Mouse (Mus musculus) embryo, embryonic 10.5 days (tissue): Measurements from ENCODE around the gene Tet3.
A peak's percentile ranks its signal among the peaks of the same experiment; 100 is the strongest.

Experiments
- DNase-seq: peaks from one replicate; pipeline ENCODE4 v3.0.0-alpha.2; 2015; ENCODE audit warnings: low spot score

The Tet3 gene

DNA sequence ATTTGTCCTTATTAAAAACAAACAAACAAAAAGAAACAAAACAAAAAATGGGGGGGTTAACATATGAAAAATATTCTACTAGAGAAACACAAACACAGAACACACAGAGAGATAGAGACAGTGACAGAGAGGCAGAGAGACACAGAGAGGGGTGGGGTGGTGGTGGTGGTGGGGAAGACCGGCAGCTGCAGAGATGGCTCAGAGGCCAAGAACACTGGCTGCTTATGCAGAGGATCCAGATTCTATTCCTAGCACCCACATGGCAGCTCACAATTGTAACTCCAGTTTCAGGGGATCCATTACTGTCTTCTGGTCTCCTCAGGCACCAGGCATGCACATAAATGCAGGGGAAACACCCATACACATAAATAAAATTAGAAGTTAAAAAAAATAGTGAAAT lies 45.2 kb downstream of the Tet3 start:
- DNase-seq = no peak

DNA sequence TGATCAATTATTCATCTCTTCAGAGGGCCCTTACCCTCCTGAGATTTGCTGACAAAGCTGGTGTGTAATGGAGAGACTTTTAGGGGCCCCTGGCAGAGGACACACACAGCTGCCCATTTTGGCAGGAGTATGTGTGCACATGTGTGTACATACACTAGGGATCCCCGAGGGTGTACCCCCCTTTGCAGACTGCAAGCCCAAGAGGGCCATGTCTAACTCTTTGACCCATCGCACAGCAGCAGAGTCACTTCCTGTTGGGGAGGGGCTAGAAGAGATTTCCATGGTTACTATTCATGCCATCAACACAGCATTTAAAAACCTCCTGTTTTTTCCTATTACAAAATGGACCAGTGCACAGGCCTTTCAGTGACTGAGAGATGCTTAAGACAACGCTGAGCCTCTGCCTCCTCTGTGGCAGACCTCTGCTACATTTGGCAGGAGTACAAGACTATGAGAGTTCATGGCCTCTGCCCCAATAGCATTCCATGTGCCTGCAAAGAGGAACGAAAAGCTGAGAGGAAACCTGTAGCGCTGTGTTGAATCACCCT lies 46.0 kb downstream of the Tet3 start:
- no peak for DNase-seq

DNA sequence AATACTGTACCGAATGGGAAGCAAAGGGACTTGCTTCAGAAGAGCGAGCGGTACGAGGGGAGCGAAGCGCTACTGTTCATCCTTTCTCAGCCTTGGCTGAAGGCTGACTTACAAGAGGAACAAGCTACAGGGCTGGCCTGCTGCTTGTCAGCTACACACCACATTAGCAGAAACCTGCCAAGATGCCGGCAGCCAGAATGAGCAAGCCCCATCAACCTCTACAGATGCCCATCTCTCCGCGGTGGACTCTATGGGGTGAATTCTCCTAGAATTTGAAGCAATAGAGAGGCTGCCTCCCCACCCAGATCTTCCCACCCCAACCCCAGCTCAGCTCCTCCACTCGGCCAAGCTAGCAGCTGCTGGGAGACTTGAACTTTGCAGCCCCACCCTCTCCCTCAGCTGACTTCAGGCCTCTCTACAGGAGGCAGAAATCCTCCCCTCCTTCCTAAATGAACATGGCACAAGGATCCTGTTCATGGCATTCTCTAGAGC lies 46.5 kb downstream of the Tet3 start:
- DNase-seq = no peak

GRCm38 (mm10) chr6:83411635-83412361 lies 47.1 kb downstream of the Tet3 start:
- DNase-seq = no peak

DNA sequence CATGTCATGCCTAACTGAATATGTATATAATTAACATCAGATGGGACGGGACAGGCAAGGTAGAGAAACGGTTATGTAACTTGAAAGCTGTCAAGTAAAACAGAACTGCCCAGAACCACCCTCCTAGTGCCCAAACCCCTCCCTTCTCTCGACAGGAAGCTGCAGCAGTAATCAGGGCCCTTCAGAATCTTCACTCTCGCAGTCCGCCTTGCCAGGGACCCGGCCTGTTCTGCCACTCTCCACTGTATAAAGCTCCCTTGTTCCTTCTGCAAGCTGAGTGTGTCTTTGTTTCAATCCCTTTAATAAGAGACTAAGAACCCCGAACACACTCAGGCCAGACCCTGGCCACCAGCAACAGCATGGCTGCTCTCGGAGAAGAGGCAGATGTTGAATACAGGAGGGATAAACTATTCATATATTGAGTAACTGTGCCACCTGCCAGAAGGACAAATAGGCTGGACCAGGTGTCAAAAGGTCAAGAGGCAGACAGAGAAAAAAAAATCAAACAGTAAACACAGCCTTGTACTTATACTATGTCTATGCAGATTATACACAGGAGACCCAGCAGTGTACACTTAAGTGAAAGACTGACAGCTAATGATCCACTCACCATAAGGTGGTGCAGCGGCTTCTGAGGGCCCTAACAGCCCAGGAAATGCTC lies 48.7 kb downstream of the Tet3 start:
- peak; percentile 13 for DNase-seq

DNA sequence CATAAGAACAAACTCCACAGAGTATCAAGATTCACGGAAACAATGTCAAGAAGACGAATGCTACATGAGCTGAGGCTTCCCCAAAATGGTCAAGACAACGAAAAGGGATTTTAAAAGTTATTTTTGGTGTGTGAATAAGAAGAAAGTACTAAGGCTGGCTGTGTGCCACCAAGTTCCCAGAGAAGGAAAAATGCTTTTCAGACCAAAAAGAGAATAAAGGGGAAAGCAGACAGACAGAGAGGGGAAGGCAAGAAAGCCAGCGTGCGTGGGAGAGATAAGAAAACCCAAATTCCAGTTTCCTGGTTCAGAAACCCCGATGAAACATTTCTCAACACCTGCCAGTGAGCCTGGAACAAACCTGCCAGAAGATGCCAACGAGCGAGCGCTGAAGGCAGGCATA lies 50.4 kb downstream of the Tet3 start:
- no peak for DNase-seq

GRCm38 (mm10) chr6:83405511-83406064 lies 53.3 kb downstream of the Tet3 start:
- DNase-seq = no peak

DNA sequence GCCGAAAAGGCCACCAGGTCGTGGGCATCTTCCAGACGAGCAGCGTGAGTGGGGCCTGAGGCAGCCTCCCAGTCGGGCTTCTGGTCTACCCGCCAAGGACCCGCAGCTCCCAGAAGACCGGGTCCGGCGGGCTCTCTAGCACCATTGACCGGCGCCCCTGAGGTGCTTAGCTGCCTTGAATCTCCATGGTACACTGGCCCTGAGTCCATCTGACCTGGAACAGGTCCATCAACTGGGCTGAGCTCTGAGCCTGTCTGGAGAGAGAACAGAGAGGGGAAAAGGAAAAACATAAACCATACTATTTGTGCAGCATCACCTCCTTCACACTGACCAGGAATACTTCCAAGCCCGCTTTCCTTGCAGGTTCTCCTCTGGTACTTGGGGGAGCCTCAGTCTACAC lies 54.3 kb downstream of the Tet3 start:
- DNase-seq = no peak

DNA sequence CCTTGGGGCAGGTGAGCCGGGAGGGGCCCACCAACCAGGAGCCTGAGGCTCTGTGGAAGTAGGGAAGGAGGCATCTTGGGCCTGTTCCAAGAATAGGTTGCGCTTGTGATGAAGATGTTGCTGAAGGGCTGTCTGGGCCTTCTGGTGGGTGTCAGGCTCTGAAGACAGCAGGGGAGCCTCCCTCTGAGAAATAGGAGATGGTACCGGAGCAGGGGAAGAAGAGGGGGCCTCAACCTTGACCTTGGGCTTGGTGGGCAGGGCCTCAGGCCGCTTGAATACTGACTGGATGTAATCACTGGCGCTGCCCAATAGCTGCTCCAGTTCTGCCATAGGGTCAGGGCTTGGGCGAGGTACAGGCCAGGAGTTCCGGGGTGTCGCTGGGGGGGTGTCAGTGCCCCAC lies 55.4 kb downstream of the Tet3 start:
- no peak for DNase-seq

DNA sequence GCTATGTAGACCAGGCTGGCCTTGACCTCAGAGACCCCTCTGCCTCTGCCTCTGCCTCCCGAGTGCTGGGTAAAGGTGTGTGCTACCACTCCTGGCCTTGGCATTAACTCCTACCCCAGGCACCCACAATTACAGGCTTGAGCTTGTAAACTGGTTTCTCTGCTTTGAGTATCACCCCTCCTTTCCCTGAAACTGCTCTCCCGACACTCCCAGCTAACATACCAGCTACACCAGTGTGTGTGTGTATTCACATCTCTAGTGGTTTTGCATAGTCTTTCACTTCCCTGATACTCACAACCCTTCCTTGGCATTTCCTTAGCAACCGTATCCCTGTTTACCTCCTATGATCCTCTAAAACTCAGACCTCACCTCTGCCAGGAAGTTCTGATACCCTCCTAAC lies 59.1 kb downstream of the Tet3 start:
- DNase-seq = no peak

DNA sequence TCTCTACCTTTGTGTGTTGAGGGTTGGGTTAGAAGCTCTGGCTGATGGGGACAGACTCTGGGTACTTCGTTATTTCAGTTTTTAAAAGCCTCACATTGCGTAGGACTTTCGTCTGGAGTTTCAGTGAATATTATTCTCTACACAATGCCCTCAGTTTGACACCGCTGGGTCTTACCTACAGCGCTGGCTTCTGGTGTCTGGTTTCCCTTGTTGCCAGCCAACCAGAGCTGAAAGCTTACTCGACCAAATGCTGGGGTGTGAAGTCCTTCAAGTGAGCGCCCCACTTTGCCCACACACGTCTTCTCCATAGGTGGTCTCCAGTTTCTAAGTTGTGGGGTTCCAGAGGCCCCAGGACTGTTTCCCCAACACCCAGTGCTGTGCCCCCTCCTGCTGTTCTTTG lies 61.2 kb downstream of the Tet3 start:
- no peak for DNase-seq

DNA sequence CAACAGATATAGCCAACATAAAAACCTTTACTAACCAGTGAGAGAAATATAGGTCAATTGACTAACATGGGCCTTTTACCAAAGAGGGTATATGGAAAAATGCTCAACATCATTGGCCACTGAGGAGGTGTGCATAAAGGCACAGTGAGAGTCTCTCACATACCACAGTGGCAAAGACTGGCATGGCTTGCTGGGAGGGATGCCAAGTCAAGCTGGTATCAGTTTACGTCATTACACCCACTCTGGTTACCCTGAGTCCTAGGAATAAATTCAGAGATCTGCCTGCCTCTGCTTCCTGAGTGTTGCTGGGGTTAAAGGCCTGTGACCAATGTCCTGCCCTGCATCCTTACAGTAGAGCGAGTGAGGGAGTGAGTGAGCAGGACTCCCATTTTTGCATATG lies 62.2 kb downstream of the Tet3 start:
- DNase-seq = no peak

DNA sequence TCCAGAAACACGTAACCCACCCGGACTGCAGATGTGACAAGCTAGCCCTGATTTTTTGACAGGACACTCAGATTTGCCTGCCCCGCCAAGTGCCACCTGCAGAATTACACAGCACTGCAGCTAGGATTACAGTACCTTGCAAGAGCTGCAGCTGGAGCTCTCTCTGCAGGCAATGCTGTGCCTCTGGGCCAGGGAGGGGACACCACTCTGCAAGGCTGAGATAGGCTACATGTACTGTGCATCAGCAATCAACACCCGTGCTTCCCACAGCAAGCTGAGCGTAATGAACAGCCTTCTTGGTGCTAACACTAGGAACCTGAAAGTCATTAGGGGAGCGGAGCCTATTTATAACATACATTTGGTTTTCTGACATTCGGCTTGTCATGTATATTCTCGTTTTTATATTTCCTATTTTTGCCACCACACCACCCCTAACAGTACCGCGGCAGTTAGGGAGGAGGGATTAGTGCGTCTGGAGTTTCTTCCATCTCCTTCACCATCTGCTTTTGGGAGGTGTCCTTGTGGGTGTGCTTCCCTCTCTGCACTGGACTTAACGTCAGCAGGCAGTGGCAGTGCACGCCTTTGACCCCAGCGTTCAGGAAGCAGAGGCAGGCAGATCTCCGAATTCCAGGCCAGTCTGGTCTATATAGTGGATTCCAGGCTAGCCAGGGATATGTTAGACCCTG lies 63.2 kb downstream of the Tet3 start:
- no peak for DNase-seq

- no peak for DNase-seq
Measured at GRCm38 (mm10) chr6:83394122-83394521, 64.8 kb downstream of the Tet3 start.

GRCm38 (mm10) chr6:83392166-83392780 lies 66.6 kb downstream of the Tet3 start:
- no peak for DNase-seq

DNA sequence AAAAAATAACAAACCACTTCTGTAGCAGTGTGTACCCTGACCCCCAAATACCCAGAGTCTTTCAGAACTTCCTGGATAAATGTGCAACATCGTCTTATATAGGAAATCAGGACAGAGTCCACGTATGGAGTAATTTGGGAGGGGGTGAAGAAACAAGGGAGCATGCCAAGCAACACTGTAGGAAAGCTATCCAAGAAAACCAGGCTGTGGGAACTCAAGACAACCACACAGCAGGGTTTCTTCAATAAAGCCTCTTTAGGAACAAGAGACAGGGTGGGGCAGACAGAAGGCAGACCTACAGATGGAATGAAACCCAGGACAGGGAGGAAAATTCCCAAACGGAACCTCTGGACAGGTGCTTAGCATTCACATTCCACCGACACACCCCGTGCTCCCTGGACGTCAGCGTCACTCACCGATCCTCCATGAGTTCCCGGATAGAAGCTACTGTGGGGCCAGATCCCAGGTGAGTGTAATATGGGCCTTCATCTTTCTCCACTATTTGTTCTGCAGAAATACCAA lies 73.3 kb downstream of the Tet3 start:
- no peak for DNase-seq

- DNase-seq = no peak
Measured at GRCm38 (mm10) chr6:83381510-83382491, 77.1 kb downstream of the Tet3 start.

DNA sequence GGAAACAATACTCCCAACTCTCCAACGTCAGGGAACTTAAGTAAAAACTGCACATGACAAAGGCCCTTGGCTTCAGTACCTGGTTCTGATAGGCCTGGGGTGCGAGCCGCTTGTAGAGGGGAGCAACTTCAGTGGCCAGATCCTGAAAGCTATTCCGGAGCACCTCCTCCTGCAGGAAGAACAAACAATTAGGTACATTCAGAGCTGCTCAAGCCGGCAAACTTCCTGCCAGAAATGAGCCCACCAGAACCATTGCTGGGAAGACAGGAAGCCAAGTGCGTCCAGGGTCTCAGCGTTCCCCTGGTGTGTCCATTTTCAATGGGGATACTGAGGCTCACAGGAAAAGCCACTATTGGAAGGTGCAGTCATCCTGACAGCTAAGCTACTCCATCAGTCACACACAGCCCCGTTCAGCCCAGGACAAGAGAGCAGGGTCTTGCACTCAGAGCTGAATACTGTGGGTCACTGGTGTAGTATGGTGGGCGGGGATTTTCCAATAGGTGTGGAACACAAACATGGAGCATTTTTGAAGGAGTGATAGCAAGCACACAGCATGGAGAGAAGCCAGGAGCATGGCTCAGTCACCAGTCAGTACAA lies 85.1 kb downstream of the Tet3 start:
- DNase-seq = no peak

DNA sequence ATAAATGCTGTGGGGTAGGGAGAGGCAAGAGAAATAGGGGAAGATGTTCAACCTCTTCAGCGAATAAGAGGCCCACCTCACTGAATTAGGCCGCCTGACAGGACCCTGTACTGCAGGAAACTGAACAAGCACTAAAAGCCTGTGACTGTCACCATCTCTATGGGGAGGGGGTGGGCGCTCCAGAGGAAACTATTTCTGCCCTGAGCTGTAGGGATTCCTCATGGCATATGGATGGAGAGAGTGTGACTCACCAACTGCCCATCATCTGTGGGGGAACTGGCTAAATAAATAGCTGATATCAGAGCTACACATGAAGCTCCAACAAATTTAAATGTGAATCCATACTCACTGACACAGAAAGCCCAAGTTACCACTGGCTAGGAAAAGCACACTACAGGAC lies 87.5 kb downstream of the Tet3 start:
- no peak for DNase-seq

DNA sequence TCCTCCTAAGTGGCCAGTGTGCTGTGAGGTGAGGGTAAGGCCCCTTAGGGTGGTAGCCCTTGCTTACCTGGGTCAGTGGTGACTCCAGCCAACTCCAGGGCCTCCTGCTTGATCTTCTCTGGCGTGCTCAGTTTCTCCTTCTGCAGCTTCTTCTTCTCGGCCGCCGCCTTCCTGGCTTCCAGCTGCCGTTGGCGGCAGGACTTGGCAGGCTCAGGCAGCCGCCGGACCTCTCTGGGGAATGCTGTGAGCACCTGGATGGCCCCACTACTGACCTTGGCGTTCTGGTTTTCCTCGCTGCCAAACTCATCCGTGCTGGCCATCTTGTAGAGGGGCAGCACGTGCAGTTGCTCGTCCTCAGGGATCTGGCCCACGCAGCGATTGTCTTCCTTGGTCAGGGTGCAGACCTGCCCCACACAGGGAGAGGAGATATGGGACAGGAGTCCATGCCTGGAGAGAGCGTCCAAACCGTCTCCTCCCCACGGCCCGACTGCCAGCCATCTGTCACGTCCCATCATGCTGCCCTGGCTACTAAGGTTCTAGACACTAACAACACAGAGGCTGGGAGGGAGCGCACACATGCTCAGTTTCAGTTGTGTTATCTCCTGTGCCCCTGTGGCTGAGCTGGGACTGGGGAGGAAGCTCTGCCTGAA lies 88.4 kb downstream of the Tet3 start:
- no peak for DNase-seq
